Mouse (Mus musculus) lung, postnatal 0 days (tissue): Measurements from ENCODE around the gene Tph2.

ENCODE experiments used
- CTCF ChIP-seq: IDR thresholded peaks from 2 replicates; pipeline ENCODE4 v1.5.1; 2016; ENCODE audit warnings: antibody characterized with exemption, mild to moderate bottlenecking
- EP300 ChIP-seq: IDR thresholded peaks from 2 replicates; pipeline ENCODE4 v1.6.1; 2016; ENCODE audit warnings: antibody characterized with exemption, mild to moderate bottlenecking, control low read depth

- TF ChIP-seq CTCF (no peak), EP300 (no peak)
Observed at GRCm38 (mm10) chr10:115035748-115036147, 149.1 kb downstream of the Tph2 start.
